Mouse (Mus musculus) ovary, postnatal 36 days (tissue): ENCODE measurements at regions not wholly inside any gene's neighbourhood (a gene's known extent, or its start where the extent isn't known, plus 50 kb on each side); places are given as distances from the start of the nearest gene placed in this dataset.

Source experiments
- DNase-seq: peaks from one replicate; pipeline ENCODE4 v3.0.0; 2022; ENCODE audit warnings: low spot score, mixed read lengths

DNA sequence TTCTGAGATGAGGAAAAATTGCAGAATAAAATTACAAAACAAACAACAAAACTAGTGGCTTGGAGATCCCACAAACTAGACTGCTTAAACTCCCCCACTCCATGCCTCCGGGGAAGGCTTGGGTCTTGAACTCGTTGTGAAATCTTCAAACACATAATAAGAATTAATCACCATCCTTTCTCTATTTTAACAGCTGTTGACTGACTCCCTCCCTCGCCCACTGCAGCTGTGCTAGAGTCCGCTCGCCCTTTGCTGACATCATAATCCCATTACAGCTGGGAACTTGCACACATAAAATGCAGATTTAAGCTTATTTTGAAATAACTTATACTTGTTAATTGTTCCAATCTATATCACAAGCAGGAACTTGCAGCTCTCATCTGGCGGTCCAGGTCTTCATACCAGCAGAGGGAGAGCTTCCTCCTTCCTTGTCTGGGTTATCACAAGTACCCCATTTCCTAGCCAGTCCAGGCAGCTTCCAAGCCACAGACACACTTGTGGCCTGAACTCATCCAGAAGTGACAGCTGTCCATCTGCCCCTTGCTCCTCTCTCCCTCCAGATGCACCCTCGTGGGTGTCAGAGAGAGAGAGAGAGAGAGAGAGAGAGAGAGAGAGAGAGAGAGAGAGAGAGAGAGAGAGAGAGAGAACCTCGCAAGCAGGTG is 332.9 kb upstream of the Mki67 start:
- DNase-seq, result no peak

DNA sequence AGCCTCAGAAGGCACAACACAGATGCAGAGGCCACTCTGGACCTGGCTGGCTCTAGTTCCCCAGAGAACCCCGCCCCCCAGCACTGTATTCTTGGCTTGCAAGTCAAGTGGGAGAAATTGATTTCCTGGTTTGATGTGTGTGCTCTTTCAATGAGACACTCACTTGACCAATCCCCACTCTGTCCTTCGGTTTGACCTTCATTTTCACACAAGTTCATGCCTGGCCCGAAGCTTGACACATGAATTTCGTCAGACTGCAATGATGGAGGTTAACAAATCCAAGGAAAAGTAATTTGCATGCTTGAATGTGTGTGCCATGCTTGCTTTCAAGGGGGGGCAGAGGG is 333.4 kb upstream of the Mki67 start:
- DNase-seq, result no peak

DNA sequence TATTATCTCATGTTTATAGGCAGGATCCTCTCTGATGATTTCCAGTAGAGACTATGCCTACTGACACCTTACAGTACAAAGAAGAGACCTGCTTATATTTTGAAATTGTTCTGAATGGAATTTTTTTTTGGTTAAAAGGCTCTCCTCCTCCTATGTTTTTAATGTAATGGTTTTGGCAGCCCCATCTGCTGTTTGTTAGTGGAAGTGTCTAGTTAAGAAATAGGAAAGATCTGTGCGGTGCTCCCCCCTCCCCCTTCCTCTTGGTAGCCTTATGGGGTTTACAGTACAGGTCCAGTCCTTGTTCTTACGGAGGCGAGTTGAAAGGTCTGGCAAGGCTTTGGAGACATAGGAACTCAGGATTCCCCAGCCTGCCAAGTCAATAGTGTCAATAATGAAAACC is 334.0 kb upstream of the Mki67 start:
- no peak for DNase-seq

DNA sequence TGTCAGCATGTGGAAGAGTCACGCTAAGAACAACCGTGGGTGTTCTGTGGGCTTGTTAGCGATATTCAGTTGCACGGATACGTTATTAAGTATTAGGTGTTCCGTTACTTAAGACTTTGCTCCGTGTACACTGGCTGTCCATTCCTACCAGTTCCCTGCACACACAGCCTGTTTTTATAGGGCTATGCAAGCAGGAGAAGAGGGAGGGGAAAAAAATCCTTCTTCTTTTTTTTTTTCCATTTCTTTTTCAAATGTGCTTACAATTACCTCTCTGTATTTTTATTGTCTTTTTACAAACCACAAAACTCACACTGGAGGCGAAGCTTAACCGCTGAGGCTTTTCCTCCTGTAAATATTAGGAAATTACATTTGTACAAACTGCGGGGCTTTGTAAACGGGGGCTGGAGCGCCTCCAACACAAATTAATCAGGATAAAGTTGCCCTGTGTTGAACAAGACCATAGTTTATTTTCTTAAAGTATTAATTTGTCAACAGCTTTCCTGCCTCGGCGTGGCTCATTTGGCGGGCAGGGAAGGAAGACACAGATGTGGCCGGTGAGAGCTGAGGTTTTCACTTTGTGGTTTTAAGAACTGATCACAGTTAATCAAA is 340.8 kb upstream of the Mki67 start:
- no peak for DNase-seq

DNA sequence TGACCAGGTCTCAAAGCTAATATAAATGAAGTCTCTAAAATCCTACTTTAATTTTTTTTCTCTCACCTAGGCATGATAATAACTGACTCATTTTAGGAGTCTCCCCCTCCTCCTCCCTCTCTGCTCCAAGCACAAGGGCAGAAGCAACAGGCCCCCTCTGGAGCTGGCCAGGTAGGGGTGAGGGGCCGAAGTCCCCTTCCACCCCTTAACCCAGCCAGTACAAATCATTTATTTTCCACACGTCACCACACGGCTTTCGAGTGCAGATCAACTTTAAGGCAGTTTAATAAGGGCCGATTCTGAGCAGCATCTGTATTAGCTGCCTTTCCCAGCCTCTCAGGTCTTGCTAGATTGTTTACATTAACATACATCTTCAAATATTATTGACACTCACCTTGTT is 342.2 kb upstream of the Mki67 start:
- DNase-seq, result no peak

DNA sequence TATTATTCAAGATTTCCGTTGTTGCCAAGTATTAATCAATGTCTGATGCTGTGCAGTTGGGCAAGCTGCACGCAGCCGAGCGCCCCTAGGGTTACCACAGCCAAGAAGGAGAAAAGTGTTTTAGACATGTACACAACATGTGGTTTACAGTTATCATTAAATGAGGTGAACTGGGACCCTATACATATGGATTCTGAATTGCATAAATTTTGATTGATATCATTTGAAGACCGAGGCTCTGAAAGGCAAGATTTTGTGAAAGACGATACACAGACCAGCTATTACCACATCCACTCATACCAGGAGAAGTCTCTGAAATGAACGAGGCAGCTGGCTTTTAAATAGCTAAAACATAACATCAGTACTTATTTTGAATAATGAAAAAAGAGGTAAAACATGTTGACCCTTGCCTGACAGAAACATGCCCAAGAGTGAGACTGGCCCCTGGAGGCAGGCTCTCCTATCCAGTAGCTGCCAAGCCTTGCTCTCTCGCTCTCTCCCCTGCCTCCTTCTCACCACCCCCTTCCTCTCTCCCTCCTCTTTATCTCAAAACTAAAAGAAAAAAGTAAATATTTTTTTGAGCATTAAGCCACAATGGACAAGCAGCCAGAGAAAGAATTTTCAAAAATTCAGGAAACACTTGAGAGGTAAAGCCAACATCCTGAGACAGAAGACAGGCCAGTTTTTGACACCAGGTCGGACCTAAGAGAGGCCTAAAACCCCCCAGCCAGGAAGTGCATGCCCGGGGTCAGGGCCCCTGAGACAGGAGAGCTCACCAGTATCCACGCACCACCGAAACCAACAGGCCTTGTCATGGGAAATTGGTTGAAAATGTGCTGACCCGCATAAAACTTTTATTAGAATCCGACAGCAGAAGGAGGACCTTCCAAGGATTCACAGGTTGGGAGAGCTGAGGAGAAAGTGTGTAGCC is 342.9 kb upstream of the Mki67 start:
- DNase-seq, result no peak

DNA sequence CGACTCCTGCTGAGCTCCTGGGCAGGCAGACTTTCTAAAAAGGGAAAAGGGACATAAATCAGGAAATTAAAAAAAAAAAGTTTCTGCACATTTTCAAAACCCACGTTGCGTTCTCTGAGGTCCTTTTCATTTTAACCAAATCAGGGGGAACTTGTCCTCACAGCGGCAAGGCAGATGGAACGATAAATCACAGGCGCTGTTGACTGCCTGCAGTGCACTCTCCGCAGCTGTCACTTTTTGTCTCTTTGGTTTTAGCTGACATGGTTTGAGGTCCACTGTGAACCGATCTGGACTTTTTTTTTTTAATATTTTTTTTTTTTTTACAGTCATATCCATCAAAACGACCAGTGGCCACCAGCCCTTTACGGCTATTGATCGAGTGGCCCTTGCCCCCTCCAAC is 343.7 kb upstream of the Mki67 start:
- no peak for DNase-seq

DNA sequence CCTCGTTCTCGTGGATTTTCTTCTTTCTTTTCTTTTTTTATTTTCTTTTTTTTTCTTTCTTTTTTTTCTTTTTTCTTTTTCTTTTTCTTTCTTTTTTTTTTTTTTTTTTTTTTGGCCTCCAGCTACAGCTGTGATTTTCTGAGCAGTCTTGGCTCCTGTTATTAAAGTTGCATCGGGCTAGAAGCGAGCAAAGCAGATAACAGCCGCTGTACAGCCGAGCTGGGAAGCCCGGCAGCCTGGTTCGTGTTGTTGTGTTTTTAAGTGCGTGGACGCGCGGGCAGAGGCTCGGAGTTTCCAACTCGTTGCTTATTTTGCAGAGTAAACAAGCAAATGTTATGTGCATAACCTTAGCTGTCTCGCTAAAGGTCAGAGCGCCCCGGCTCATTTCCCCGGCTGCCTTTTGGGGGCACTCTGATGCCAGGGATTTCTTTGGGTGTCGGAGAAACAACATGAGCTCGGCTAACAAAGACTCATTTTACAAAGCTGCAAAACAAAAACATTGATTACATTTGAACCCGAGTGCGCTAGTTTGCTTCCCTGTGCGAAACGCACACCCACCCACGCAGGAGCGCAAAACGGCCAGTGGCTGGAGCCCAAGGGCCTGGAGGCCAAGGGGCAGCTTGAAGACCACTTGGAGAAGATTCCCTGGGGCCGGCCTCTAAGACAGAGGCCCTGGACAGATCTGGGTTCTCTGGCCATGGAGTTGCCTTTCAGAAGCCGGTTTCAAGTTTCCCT is 344.3 kb upstream of the Mki67 start:
- peak; percentile 75 for DNase-seq

DNA sequence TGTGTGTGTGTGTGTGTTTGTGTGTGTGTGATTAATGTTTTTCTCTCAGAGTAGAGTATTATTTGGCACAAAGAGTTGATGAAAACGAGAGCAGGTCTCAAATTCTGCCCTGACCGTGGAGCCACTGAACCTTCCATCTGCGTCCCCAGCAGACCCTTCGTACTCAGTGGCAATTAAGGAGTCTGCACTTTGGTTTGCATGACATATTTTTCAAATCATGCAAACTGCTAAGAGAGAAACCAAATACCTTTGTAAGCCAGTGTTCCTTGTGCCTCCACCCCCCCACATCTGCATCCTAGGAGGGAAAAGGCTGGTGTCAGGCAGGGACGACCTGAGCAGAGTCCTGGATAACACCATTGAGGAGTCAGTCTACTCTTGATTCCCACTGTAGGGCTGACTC is 346.5 kb upstream of the Mki67 start:
- no peak for DNase-seq

DNA sequence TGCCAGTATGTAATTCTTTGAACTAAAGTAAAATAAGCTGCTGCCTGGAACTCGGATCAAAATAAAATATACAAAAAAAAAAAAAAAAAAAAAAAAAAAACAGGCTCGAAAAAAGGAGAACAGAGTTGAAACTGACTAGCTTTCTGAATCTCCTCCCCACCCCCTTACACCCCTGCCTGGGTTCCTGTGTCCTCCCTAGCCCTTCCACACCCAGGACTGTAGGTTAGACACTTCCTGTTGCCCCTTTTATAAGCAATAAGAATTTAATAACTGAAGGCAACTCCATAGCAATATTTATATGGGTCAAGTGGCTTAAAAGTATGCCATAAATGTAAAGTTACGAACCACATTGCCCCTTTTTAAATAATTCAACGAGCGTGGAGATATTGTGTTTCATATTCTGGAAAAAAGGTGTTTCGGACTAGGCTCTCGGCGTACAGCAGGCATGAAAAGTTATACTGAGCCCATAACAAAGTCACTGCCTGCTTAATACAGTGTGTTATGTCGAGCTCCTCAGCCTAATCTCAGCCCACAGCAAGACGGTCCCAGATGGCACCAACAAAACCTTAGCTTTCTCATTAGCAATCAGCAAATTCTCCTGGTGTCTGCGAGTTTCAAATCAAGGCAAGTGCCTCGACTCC is 349.0 kb upstream of the Mki67 start:
- no peak for DNase-seq

DNA sequence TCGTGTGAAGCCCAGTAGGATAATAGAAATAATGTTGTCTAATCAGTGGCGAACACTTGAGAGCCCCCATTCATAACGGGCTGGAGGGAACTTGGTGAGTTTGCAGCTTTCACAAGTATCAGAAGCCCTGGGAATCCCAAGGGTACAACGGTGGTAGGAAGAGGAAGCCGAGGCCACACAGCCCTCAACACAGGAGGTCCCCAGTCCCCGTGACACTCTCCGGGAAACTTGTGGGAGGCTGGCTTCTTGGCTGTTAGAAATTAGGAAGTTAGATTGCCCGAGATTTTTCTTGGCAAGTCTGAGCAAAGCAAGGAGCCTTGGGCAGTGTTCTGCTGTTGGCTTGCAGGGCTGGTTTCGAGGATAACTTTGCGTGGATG is 349.5 kb upstream of the Mki67 start:
- DNase-seq, result no peak

DNA sequence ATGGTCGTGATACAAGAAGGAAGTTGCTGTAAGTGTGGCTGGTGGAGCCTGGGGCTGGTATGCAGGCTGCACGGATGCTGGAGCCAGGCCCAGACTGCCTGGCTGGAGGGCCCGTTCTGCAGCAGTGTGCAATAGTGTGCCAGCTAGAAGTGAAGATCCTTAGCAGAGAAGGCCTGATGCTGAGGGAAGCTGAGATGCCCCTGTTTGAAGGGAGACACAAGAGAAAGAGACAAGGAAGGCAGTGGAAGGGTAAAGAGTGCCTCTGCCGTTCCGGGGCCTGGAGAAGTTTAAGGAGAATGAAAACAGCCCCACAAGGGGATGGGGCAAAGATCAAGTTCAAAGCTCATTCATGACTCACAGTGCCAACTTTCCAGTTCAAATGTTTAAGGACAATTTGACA is 354.7 kb upstream of the Mki67 start:
- no peak for DNase-seq

DNA sequence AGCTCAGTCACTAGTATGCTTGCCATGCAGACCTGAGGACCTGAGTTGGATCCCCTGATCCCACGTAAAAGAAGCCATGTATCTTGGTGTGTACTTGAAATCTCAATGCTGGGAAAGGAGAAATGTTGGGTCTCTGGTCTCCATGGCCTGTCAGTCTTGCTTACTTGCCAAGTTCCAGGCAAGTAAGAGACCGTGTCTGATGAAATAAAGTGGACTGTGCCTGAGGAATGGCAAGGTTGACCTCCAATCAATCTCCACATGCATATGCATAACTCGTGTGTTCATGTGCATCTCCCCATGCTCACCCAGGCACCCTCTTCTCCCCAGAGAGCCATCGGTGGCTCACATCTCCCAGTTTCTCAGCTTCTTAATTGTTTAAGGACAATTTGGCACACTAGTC is 355.2 kb upstream of the Mki67 start:
- DNase-seq, result no peak

DNA sequence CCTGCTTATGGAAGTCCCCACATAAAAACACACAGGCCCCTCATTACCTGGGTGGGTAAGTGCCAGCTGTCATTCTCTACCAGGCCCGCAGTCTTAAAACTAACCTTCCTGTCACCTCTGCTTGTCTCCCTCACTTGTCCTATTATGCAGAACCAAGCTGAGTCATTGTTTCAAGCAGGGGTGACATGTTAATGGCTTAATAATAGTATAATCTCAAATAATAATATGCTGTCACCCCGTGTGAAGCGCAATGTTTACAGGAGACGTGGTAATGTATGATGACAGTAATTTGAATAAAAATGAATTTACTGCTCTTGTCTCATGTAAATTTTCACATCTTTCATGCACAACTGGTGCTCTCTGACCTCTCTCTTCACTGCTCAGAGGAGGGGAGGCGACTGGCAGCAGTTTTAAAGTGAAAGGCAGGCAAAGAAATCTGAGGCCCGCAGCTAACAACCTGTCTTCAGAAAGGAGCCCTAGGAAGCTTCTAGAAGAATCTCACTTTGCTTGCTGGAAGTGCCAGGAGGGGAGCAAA is 357.2 kb upstream of the Mki67 start:
- no peak for DNase-seq

DNA sequence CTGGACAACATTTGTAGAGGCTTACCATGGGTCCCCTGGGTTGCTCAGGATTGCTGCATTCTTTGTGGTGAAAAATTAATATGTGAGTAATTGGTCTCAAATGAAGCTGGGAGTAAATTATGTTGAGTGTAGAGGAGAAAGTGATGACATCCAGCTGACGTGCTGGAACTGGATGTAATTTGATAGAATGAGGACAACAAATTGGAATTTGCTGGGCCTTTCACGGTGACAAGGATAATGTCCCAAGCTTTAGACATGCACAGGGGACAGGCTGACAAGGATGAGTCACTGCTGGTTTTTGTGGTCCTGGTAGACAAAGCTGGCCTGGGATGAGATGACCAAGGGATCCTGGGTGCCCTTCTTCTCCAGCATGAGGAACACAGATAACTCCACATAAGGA is 357.9 kb upstream of the Mki67 start:
- DNase-seq, result no peak

DNA sequence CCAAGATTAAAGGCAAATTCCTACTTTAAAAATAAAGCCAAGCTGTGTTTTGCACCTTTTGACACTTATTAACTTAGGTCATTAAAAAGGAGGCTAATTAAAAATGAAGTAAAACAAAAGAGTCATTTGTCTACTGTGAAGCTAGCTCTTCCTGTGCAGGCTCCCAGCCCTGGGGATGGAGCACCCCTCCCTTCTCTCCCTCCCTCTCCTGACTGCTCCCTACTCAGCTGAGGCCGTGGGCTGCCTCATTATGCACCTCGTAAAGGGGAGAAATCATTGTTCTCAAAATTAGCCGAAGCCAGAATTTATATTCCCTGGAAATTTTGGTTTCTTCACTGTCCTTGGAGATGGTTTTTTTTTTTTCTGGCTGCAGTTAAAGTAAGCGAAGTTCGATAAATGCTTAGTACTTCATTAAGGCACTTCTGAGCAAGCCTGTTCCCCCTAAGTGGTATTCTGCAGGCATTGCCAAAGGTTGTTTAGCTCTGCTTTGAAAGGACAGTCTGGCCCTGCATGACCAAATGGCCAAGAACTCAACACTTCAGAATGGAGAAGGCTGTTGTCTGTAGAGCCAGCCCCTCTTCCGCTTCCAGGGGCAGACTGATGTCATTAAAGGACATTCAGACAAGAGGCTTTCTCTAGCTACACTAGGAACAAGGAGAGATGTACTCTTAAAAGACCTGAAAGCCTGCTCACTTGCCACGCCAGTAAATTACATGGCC is 365.5 kb upstream of the Mki67 start:
- DNase-seq, result no peak

DNA sequence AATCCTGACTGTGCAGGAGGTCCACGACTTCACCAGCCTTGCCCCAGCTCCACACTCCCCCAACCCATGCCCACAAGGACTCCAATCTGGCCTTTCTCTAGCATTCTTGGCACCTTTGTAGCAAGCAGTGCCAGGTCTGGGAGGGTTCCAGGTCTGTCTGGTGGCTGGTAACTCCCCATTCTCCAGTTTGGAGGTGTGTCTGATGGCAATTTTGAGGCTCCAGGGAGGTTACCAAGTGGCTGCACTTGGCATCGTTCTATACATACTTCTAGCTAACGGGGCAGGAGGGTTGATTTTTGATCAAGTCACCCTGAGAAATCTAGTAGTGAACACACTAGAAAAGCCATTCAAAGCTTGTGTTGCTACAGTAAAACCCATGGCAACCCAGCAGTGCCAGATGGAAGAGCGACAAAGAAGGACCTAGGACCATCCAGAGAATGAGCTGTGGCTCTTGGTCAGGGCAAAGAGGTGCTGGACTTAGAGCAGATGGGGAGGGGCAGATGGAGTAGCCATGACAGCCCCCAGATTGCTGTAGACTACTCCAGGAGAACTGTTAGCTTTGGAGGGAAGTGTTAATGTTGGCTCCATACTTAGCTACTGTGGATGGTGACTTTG is 366.2 kb upstream of the Mki67 start:
- DNase-seq, result no peak

DNA sequence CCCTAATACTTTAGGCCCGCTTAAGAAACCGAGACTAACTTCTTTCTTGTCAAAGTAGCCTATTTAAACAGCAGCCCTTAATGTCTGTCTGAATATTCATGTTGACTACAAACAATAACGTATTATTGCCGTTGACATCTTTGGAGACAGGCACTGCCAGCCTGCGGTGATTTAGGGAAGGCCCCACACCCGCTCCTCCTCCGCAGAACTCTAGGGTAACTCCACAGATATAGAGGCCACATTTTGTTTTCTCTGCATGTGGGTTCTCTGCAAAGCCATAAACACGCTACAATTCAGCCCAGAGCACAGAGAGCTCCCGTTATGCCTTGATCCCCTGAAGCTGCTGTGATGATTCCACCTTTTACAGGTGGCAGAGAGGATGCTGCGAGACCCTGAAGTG is 366.8 kb upstream of the Mki67 start:
- DNase-seq, result no peak

DNA sequence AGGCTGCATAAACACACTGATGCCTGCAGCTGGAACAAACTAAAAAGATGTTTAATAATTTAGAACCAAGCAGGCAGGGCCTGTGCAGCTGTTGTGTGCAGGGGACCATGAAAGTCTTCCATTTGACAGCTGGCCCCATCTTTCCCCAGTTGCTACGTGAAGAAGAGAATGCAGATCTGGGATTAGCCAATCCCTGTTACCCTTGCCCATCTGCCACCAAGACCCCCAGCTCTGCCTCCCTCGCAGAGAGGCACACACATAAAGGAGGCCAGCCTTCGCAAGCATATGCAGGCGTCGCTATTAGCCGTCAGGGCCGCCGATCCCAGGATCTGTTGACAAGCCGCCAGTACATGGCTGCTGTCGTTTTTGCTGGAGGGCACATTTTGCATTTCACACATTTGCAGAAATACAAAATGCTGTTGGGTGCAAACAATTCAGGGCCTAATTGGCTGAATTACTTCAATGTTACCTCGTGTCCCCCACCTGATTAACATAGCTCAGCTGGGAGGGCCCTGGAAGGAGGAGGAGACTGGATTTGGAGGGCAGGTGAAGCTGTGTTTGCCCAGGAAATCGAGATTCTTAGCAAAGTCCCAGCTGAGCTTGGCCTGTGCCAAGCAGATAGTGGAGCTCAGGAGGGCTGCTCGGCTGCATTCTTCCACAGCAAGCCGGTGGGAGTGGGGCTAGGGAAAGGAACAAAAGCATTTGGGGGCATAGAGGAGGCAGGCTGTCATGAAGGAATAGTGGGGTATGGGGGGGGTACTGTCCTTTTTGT is 367.6 kb upstream of the Mki67 start:
- no peak for DNase-seq

DNA sequence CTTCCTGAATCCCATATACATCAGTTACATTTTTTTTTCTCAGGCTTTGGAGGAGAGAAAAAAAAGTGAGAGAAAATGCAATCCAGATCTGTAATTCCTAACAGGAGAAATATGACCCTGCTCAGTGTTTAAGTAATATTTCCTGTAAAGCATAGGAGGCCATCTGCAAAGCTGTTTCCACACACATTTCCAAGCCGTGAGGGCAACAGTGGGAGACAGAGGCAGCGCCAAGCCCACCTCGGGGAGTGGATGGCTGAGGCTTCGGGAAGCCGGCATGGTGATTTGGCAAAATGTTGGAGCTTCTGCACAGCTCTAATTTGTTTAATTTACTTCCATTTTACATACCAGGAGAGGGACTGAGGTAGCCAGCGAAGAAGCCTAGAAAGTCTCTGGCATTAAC is 372.6 kb upstream of the Mki67 start:
- DNase-seq, result no peak
